Mouse (Mus musculus): Measurements from ENCODE around the gene Slc35e4.

Slc35e4 gene

DNA sequence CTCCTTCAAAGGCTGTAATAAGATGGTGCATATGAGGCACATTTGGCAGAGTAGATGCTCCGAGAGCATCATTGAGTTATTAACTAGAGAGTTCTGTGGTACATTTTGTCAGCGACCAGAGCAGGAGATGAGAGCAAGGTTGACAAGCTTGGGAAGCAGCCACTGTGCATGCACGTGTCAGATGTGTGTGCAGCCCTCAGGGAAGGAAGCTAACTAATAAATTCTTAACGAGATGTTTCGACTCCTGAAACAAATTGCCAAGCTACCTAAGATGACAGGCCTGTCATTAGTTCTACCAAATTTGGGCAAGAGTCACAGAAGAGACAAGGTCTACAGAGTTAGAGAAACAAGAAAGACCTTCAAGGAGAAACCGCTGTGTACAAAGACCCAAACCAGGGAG lies 50.1 kb downstream of the Slc35e4 start:
- no peak for DNase-seq (ENCODE audit: low read depth, low spot score)

- DNase-seq (ENCODE audit: low read depth, low spot score): peak; percentile 73
These were observed 50.9 kb downstream of the Slc35e4 start, which contains the start of gene Osbp2 for GRCm38 (mm10) chr11:3863454-3864112. Gene Osbp2 (minus strand): TSS chr11:3863903.

DNA sequence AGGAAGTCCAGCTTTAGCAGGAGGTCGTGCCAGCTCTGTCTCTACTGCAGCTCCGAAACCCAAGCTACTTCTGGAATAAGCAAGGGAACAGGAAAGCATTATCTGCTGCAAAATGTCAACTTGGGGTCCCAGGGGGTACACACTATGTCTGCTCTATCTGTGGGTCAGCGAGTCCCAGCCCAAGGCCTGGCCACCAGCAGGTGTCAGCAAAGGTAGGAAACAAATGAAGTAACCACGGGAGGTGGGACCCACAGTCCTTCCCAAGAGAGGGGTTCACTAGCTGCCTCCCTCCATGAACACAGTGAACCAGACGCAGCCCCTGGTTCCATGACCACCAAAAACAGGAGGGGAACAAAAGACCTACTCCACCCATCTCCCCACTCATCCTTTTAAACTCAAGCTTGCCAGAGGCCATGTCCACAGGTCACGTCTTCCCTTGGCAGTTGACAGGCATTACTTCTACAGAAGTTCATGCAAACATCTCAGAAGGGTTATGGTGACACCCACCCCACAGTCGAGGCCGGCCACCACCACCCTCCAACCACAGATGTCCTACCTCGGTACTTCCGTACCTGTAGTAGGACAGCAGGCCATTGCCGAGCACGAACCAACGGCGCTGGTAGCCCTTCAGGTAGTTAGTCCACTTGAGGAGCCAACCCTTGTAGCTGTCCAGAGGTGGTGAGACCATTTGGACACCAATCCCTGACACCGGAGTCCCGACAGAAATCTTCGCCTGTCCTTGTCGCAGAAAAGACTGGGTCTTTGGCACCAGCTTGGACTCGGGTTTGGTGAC lies 51.6 kb downstream of the Slc35e4 start:
- DNase-seq (ENCODE audit: low read depth, low spot score): no peak

DNA sequence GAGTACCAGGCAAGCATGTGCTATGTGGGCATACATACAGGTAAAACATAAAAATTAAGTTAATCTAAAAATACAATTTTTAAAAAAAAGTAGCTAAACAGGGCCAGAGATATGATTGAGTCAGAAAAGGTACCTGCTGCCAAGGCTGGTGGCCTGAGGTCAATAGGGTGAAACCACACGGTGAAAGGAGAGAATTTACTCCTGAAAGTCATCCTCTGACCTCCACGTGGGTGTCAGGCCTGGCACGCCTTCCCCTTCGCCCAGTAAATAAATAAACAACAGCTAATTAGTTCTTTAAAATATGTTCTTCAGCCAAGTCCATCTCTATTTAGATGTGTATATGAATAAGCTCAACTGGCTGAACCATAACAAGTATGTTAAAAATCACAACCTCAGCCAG lies 54.1 kb downstream of the Slc35e4 start:
- DNase-seq (ENCODE audit: low read depth, low spot score): no peak

DNA sequence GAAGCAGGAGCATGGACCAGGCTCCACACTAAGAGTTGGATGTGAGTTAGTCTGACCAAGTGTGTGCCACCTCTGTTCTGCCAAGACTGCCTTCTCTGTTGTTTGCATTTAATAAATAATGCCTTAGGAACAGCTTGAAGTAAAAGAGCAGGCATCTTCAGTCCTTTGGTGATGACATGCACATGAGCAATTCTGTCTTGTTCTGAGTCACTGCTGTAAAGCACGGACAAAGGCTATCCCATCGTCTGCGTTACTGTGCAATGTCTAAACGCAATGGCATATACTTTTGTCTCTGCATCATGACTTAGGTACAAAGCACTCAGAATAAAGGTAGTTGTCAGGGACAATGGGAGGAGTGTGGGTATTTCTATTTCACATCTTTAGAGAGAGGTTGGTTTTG lies 54.7 kb downstream of the Slc35e4 start:
- DNase-seq (ENCODE audit: low read depth, low spot score): no peak

- no peak for DNase-seq (ENCODE audit: low read depth, low spot score)
These were observed 56.6 kb downstream of the Slc35e4 start for GRCm38 (mm10) chr11:3857902-3858301.
